Mouse (Mus musculus) liver, embryonic 11.5 days (tissue): ENCODE data around the gene Iqsec1. TPM values are rescaled to one million over a fixed set of nuclear protein-coding genes. Genes with fewer than 3 reads are reported as not detected.

Experiments
- ATAC-seq: fragments of 200-750 bp; cut with Nextera tagmentation; replicated peaks from 2 replicates; pipeline ENCODE4 v1.8.0; 2017; ENCODE audit warnings: moderate number of reproducible peaks, mild to moderate bottlenecking, moderate TSS enrichment, moderate library complexity; ENCODE audit not compliant: low FRiP score
- DNase-seq: peaks from one replicate; pipeline ENCODE4 v3.0.0-alpha.2; 2017; ENCODE audit warnings: low spot score
- H3K27ac ChIP-seq: fragments of 300-500 bp; sonication (generic); 2 replicates; pipeline ENCODE4 v1.5.1; 2014; ENCODE audit warnings: mild to moderate bottlenecking, low read depth, low read length, control low read depth
- H3K27me3 ChIP-seq: fragments of 300-500 bp; sonication (generic); replicated peaks from 2 replicates; pipeline ENCODE4 v1.6.1; 2014; ENCODE audit warnings: low read length, mixed read lengths; ENCODE audit not compliant: control insufficient read depth, insufficient read depth
- H3K36me3 ChIP-seq: fragments of 300-500 bp; sonication (generic); 2 replicates; pipeline ENCODE4 v1.6.1; 2014; ENCODE audit warnings: mild to moderate bottlenecking, low read length, moderate library complexity, mixed read lengths; ENCODE audit not compliant: control insufficient read depth, insufficient read depth
- H3K4me1 ChIP-seq: fragments of 300-500 bp; sonication (generic); replicated peaks from 2 replicates; pipeline ENCODE4 v1.6.1; 2014; ENCODE audit warnings: low read length, mixed read lengths; ENCODE audit not compliant: control insufficient read depth, insufficient read depth
- H3K4me2 ChIP-seq: fragments of 300-500 bp; sonication (generic); 2 replicates; pipeline ENCODE4 v1.6.1; 2014; ENCODE audit warnings: mild to moderate bottlenecking, control low read depth, moderate library complexity
- H3K4me3 ChIP-seq: fragments of 300-500 bp; sonication (generic); 2 replicates; pipeline ENCODE4 v1.5.1; 2014; ENCODE audit warnings: low read depth, low read length, control low read depth
- H3K9ac ChIP-seq: fragments of 300-500 bp; sonication (generic); 2 replicates; pipeline ENCODE4 v1.6.1; 2014; ENCODE audit warnings: low read depth, low read length, control low read depth
- H3K9me3 ChIP-seq: fragments of 300-500 bp; sonication (generic); 2 replicates; pipeline ENCODE4 v1.6.1; 2016; ENCODE audit warnings: low read length, inconsistent platforms, mixed read lengths; ENCODE audit not compliant: control insufficient read depth
- WGBS: fragments of 180-500 bp; shearing (Covaris S2); extraction: QIAGEN DNeasy Blood & Tissue Kit; methylation state at CpG from one replicate; pipeline ENCODE4 v1.1.7; 2014; 5-methylcytosine and 5-hydroxymethylcytosine counted together
- polyA plus RNA-seq: library from polyadenylated mRNA; unstranded; fragments of >200 nt; fragmentation: Nextera tagmentation; extraction: Ambion mirVana; gene quantifications from 2 replicates; pipeline ENCODE4 v1.2.1, GENCODE M21; 2014

Gene Iqsec1
- polyA plus RNA-seq, 1 experiment from 2014 or later: 9.1 TPM

GRCm38 (mm10) chr6:90775606-90776005 is 212.9 kb downstream of the Iqsec1 start:
- no peak overlapping the region for H3K4me3 ChIP-seq
- H3K27me3 ChIP-seq: no peaks in the 10 kb centered on the region; the same call in 1 of the 2 replicates
- no peak overlapping the region for H3K4me2 ChIP-seq
- no peaks in the 10 kb centered on the region for H3K9me3 ChIP-seq
- H3K36me3 ChIP-seq: no peaks in the 10 kb centered on the region
- 87% methylated on average over 1 of the region's 1 CpGs for WGBS
- no peak overlapping the region for H3K27ac ChIP-seq
- ATAC-seq (no peak), DNase-seq (no peak)
- no peak overlapping the region for H3K9ac ChIP-seq
- no peaks in the 10 kb centered on the region for H3K4me1 ChIP-seq

GRCm38 (mm10) chr6:90773811-90774233 is 214.7 kb downstream of the Iqsec1 start:
- H3K9ac ChIP-seq: no peak overlapping the region
- DNase-seq: no peak
- no peak overlapping the region for H3K27ac ChIP-seq
- ATAC-seq: no peak
- H3K4me2 ChIP-seq: no peak overlapping the region
- no peak overlapping the region for H3K4me3 ChIP-seq
- no peaks in the 10 kb centered on the region for H3K4me1 ChIP-seq
- no peaks in the 10 kb centered on the region for H3K27me3 ChIP-seq
- no peaks in the 10 kb centered on the region for H3K36me3 ChIP-seq
- H3K9me3 ChIP-seq: no peaks in the 10 kb centered on the region

DNA sequence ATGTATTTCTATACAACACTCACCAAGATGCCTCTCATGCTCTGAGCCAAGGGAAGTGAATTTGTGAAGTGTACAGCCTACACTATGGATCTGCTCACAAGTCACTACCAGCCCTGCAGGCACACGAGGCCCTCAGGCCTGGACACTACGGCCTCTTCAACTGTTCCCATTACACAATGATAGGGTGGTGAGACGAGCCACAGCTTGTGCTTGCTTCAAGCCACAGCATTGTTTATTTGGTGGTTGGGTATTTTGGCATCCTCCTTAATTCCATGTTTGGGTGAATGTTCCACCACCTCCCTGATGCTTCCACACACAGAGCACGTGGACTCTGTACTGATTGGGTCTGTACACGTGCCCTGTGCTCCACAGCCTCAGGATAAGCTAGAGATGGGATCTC is 216.4 kb downstream of the Iqsec1 start:
- ATAC-seq (no peak), DNase-seq (no peak)
- Histone ChIP-seq H3K9ac (no peak overlapping the region), H3K4me2 (no peak overlapping the region), H3K36me3 (no peaks in the 10 kb centered on the region), H3K4me3 (no peak overlapping the region), H3K27ac (no peak overlapping the region), H3K4me1 (no peaks in the 10 kb centered on the region), H3K9me3 (no peaks in the 10 kb centered on the region), H3K27me3 (no peaks in the 10 kb centered on the region)
- WGBS: 69% methylated on average over 5 of the region's 5 CpGs

DNA sequence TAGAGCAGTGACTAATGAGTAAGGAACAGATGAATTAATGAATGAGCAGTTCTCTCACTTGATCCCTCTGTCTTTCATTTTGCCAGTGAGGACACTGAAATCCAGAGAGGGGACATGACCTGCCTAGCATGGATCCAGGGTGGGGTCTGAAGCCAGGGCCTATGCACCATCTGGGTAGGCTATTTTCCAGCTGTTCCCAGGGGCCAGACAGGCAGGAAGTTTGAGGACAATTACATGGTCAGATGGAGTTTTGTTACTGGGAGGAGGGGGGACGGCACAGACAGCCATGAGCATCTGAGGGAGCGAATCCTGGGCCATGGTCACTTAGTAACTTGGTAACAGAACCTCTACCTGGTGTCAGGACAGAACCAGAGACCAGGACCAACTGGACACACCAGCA is 220.0 kb downstream of the Iqsec1 start:
- no peak overlapping the region for H3K27ac ChIP-seq
- DNase-seq (no peak), ATAC-seq (no peak)
- no peak overlapping the region for H3K4me3 ChIP-seq
- WGBS: 50% methylated on average over 2 of the region's 2 CpGs
- H3K27me3 ChIP-seq: no peaks in the 10 kb centered on the region
- H3K36me3 ChIP-seq: no peaks in the 10 kb centered on the region
- no peak overlapping the region for H3K4me2 ChIP-seq
- H3K9ac ChIP-seq: no peak overlapping the region
- peaks cover 4% of the 10 kb centered on the region; the same call in 1 of the 2 replicates for H3K4me1 ChIP-seq
- H3K9me3 ChIP-seq: no peaks in the 10 kb centered on the region

DNA sequence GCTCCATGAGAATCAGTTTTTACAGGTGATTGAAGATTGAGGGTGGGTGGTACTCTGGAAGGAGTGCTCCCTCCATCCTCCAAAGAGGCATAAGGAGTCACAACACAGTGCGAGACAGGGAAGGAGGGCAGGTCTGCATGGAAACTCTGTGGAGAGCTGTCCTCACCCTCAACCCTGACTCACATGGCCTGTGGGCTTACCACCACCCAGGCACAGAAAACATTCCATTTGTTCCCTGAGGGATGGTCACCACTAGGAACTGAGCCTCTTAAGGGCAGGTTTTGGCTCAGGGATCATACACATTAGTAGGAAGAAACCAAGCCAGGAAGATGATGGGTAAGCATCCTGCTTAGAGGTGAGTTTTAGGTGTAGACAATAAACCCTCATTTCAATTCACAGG is 220.6 kb downstream of the Iqsec1 start:
- H3K27ac ChIP-seq: no peak overlapping the region
- H3K4me2 ChIP-seq: no peak overlapping the region
- DNase-seq: no peak
- ATAC-seq: no peak; the same call in 1 of the 2 replicates
- no peak overlapping the region for H3K4me3 ChIP-seq
- no peaks in the 10 kb centered on the region for H3K36me3 ChIP-seq
- H3K9me3 ChIP-seq: no peaks in the 10 kb centered on the region
- H3K27me3 ChIP-seq: no peaks in the 10 kb centered on the region
- H3K4me1 ChIP-seq: peaks cover 4% of the 10 kb centered on the region; the same call in 1 of the 2 replicates
- H3K9ac ChIP-seq: no peak overlapping the region
- 67% methylated on average over 1 of the region's 1 CpGs for WGBS

DNA sequence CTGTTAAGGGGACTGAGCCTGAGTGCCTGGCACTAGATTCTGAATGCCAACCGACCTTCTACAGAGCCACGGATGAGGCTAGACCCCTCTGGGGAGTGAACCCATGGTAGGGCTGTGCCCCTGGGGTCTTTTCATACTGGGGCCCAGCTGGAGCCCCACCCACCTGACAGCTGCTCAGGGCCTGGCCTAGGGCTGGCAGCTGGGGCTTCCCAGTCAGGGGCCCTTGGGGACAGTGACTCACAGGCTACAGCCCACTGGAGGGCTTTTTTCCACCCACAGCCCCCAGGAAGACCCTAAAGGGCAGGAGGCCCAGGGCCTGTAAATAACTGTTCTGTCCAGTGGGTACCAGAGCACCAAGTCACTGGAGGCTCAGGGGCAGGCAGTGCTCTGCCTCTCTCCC is 223.7 kb downstream of the Iqsec1 start:
- ATAC-seq (no peak), DNase-seq (no peak)
- Histone ChIP-seq H3K4me2 (no peak overlapping the region), H3K9me3 (no peaks in the 10 kb centered on the region), H3K4me1 (peaks cover 4% of the 10 kb centered on the region; the same call in 1 of the 2 replicates), H3K27ac (no peak overlapping the region), H3K9ac (no peak overlapping the region), H3K27me3 (no peaks in the 10 kb centered on the region), H3K36me3 (no peaks in the 10 kb centered on the region), H3K4me3 (no peak overlapping the region)
- WGBS: 81% methylated on average over 2 of the region's 2 CpGs

- WGBS: 59% methylated on average over 18 of the region's 18 CpGs
- no peaks in the 10 kb centered on the region for H3K9me3 ChIP-seq
- peaks cover 4% of the 10 kb centered on the region; the same call in 1 of the 2 replicates for H3K4me1 ChIP-seq
- H3K27ac ChIP-seq: no peak overlapping the region
- H3K27me3 ChIP-seq: no peaks in the 10 kb centered on the region
- DNase-seq (no peak), ATAC-seq (no peak; the same call in 1 of the 2 replicates)
- no peak overlapping the region for H3K4me2 ChIP-seq
- H3K9ac ChIP-seq: no peak overlapping the region
- H3K4me3 ChIP-seq: no peak overlapping the region
- H3K36me3 ChIP-seq: no peaks in the 10 kb centered on the region
These were observed 224.4 kb downstream of the Iqsec1 start for GRCm38 (mm10) chr6:90763959-90764591.

DNA sequence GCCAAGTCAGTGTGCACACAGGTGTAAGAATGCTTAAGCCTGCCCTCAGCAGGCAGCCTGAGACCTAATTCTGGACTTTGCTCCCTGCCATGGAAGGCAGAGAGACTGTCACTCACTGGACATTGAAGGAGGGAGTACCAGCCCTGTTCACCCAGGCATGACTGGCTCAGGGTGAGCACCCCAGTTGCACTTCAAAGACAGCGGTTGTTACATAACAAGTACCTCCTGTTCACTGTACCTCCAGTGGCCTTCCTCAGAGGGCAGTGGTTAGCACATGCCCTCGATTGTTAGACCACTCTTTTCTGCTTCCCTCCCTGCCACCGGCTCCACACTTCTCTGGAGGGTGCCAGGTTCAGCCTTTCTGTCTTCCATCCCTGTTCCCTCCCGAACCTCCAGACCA is 225.2 kb downstream of the Iqsec1 start:
- Histone ChIP-seq H3K36me3 (no peaks in the 10 kb centered on the region), H3K4me3 (no peak overlapping the region), H3K27ac (no peak overlapping the region), H3K9ac (no peak overlapping the region), H3K9me3 (no peaks in the 10 kb centered on the region), H3K4me1 (peaks cover 4% of the 10 kb centered on the region; the same call in 1 of the 2 replicates), H3K4me2 (no peak overlapping the region), H3K27me3 (no peaks in the 10 kb centered on the region)
- ATAC-seq (no peak), DNase-seq (no peak)
- WGBS: 73% methylated on average over 4 of the region's 4 CpGs

DNA sequence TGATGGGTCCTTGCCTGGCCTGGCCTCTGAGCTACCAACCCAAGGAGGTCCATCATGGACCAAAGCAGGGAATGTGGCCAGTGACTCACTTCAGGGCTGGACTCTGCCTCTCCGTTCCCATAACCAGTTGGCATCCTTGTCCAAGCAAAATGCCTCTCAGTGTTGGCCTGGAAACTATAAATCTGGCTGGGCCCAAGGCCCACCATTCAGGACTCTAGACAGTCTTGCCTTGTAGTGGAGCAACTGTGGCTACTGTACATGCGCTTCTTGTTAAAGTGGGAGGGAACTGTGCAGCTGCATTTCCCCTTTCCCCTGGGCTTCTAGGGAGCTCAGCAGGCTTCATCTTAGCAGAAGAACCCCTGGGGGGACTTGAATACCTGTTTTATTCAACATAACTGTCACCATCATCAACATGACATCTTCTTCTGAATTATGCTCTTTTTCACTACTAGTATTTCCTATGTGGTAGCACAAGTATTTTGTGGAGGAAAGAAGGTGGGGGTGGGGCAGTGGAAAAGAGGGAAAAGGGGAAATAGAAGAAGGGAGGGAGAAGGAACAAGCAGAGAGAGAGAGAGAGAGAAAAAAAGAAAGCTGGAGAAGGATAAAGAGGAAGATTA is 226.3 kb downstream of the Iqsec1 start:
- Histone ChIP-seq H3K36me3 (no peaks in the 10 kb centered on the region), H3K9ac (no peak overlapping the region), H3K27ac (no peak overlapping the region), H3K27me3 (no peaks in the 10 kb centered on the region), H3K4me1 (peaks cover 6% of the 10 kb centered on the region; the same call in 1 of the 2 replicates), H3K9me3 (no peaks in the 10 kb centered on the region), H3K4me2 (no peak overlapping the region), H3K4me3 (no peak overlapping the region)
- DNase-seq (no peak), ATAC-seq (no peak)
- WGBS: 90% methylated on average over 2 of the region's 2 CpGs
